Mouse (Mus musculus) thymus, postnatal 4 days (tissue): ENCODE measurements around the gene Nol9.
"Not testable (repeated sequence)": the region's sequence is repeated elsewhere in the genome, so short reads cannot be mapped to it uniquely, and the experiment has no call there.

Experiments
- DNase-seq: peaks from one replicate; pipeline ENCODE4 v3.0.0; 2021

The Nol9 gene

DNA sequence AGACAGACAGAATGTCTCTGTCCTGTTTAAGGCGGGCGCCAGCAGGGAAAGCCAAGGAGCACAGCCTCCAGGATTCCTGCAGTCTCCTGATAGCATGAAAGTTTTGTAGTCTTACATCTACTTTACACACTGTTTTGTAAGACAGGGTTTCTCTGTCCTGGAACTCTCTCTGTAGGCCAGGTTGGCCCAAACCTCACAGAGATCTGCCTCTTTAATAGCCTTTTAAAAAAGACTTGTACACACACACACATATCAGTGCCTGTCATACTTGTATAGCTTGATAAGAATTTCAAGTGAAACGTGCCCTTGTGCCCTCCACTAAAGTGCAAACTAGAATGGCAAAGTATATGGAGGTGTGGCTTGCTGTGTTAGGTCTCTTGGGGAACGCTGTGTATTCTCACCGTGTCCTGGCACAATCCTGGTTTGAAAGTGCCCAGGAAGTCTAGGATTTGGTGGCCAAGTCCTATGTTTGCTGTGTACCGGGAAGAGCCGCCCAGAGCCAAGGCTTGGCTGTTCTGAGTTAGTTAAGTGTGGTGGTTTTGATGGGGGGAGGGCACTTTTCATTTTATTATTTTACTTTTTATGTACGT lies 27.9 kb upstream of the Nol9 start:
- DNase-seq: no peak

- no peak for DNase-seq
Measured at GRCm38 (mm10) chr4:152012109-152012508, 27.0 kb upstream of the Nol9 start.

- no peak for DNase-seq
Measured at GRCm38 (mm10) chr4:152013036-152013813, 25.9 kb upstream of the Nol9 start.

- no peak for DNase-seq
Measured at GRCm38 (mm10) chr4:152019073-152019472, 20.0 kb upstream of the Nol9 start.

DNA sequence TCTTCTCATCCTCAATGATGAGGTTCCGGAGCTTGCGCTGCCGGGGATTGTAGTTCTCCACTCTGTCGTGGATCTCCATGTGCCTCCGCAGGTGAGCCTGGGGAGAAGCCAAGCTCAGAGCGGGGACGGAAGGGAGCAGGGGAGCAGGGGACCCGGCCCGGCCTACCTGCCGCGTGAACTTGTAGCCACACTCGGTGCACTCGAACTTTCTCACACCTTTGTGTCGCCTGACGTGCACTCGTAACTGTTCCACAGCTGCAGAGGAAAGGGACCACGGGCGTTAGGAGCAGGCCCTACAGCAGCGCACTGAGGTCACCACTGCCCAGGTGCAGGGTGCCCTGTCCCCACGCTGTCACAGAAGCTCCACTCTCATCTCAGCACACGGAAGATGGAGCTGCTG lies 19.1 kb upstream of the Nol9 start:
- no peak for DNase-seq

DNA sequence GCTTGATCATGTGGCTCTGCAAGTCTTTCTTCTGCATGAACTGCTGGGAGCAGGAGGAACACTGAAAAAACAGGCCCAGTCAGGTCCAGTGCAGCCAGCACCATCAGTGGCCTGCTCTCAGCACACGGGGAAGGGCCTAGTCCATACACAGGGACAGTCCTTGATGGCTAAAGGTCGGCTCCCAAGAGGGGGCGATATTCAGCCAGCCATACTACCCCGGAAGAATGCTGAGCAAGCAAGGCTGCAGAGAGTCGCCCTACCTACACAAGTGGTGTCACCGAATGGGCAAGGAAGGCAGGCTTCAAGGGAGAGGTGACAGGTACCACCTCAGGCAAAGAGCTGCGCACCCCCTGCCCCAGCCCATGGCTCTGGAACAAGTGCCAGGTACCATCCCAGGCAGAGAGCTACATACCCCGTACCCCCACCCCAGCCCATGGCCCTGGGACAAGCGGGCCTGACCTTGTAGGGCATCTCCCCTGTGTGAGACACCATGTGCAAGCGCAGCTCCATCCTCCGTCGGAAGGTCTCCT lies 17.5 kb upstream of the Nol9 start:
- DNase-seq: no peak

GRCm38 (mm10) chr4:152022506-152022905 lies 16.6 kb upstream of the Nol9 start:
- no peak for DNase-seq

GRCm38 (mm10) chr4:152024525-152024924 lies 14.6 kb upstream of the Nol9 start:
- no peak for DNase-seq

GRCm38 (mm10) chr4:152026751-152027508 lies 12.2 kb upstream of the Nol9 start:
- DNase-seq: peak; percentile 34

GRCm38 (mm10) chr4:152027524-152027923 lies 11.6 kb upstream of the Nol9 start, which contains the start of gene Zbtb48:
Zbtb48 (minus strand) TSS chr4:152027671.
- DNase-seq: peak; percentile 95

- no peak for DNase-seq
Measured at GRCm38 (mm10) chr4:152028456-152028855, 10.7 kb upstream of the Nol9 start.

- peak; percentile 60 for DNase-seq
Measured at GRCm38 (mm10) chr4:152029087-152029486, 10.0 kb upstream of the Nol9 start.

DNA sequence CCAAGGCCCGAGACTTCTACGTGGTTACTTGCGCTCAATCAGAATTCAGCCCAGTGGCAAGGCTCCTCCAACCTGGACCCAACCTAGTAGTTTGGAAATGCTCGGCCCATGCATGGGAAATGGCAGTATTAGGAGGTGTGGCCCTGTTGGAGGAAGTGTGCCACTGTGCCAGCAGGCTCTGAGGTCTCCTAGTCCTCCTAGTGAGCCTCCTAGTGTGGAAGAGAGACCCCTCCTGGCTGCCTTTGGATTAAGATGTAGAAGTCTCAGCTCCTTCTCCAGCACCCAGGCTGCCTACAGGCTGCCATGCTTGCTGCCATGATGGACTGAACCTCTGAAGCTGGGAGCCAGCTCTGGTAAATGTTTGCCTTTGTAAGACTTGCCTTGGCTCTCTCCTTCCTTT lies 9.1 kb upstream of the Nol9 start:
- DNase-seq: no peak

DNA sequence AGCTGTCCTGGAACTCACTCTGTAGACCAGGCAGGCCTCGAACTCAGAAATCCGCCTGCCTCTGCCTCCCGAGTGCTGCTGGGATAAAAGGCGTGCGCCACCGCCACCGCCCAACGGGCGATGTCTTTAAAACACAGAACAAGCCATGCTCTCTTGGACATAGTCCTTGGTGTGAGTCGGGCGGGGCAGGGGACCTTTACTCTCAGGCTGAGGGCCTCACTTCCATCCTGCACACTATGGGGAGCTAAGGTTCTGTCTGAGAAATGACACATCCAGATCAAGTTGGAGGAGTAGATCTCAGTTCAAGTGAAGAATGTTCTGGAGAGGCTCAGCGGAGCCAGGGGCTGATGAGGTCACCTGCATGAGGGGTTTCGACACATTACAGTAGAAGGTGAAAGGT lies 6.2 kb upstream of the Nol9 start:
- DNase-seq: no peak

- not testable (repeated sequence) for DNase-seq
Measured at GRCm38 (mm10) chr4:152036464-152036863, 2.7 kb upstream of the Nol9 start.

GRCm38 (mm10) chr4:152038225-152038984 lies 716 bp upstream of the Nol9 start, which contains the start of gene Tas1r1:
Tas1r1 (minus strand) TSS chr4:152038568.
- no peak for DNase-seq

- no peak for DNase-seq
Measured at GRCm38 (mm10) chr4:152039831-152040310, 750 bp downstream of the Nol9 start.

DNA sequence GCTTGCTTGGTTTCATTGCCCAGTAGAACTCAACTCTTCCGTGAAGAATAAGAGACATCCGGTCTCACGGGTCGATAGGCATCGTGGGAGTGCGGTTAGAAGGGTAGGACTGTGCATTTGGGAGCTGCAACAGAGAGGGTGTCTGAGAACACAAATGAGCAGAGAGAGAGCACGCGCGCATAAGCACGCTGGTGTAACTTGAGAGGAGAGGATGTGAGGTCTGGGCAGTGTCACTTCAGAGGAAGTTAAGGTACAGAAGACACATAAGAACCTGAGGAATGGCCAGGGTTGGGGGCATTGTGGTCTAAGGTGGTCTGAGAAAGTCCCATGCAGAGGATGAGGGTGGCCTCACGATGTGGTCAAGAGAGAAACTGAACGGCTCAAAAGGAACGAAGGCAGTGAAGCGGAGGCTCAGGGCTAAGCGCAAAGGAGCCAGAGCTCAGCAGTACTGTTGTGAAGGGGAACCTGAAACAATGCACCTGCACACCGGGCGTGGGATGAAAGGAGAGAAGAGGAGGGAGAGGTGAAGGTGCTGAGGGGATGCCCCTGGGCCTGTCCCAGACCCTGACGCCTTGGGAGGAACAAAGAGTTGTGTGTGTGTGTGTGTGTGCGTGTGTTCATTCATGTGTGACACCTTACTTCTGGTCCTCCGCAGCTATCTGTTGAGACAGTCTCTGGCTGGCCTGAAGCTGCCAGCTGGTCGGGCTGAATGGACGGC lies 3.0 kb downstream of the Nol9 start:
- no peak for DNase-seq

GRCm38 (mm10) chr4:152043171-152043570 lies 4.0 kb downstream of the Nol9 start:
- no peak for DNase-seq

DNA sequence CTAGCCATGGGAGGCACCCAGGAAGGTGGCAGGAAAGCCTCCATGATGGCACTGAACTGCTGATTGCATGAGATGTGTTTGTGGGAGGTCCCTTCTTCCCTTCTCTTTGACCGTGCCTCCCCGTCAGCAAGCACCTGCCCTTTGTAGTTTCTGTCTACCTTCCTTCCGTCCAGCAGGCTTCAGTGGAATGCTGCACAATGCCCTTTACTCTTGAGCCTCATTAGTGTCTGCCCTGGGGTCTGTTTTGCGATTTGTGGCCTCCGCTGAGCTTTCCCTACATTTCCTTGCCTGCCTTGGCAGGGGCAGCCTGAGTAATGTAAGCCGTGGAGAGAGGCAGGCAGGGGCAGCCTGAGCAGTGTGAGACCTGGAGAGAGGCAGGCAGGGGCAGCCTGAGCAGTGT lies 5.5 kb downstream of the Nol9 start:
- DNase-seq: no peak

- no peak for DNase-seq
Measured at GRCm38 (mm10) chr4:152062390-152063110, 23.4 kb downstream of the Nol9 start.
